Mouse (Mus musculus): ENCODE data around the gene Fam222a. TPM values are rescaled to one million over a fixed set of nuclear protein-coding genes. Genes with fewer than 3 reads are reported as not detected.

Gene Fam222a
- 3.7 TPM for polyA plus RNA-seq (2014; fragmentation: Illumina TruSeq; extraction: RNeasy Lipid Tissue Mini Kit (QIAGEN cat#74804))

GRCm38 (mm10) chr5:114567565-114568197 lies at the start of gene Fam222a:
Gene Fam222a, plus strand, starts transcription at chr5:114568016.

GRCm38 (mm10) chr5:114658255-114658654 lies 90.4 kb downstream of the Fam222a start, which contains the start of gene Trpv4:
Gene Trpv4, minus strand, starts transcription at chr5:114658421.

Other genes with a start within 250 kb of the Fam222a start
- gene Kctd10, start 187.5 kb upstream of the Fam222a start, polyA plus RNA-seq (2014; fragmentation: Illumina TruSeq; extraction: RNeasy Lipid Tissue Mini Kit (QIAGEN cat#74804)): 53.8 TPM
- gene Ube3b, start 187.4 kb upstream of the Fam222a start, polyA plus RNA-seq (2014; fragmentation: Illumina TruSeq; extraction: RNeasy Lipid Tissue Mini Kit (QIAGEN cat#74804)): 4.0 TPM
- gene Mmab, start 124.0 kb upstream of the Fam222a start, polyA plus RNA-seq (2014; fragmentation: Illumina TruSeq; extraction: RNeasy Lipid Tissue Mini Kit (QIAGEN cat#74804)): 5.0 TPM
- gene Mvk, start 123.7 kb upstream of the Fam222a start, polyA plus RNA-seq (2014; fragmentation: Illumina TruSeq; extraction: RNeasy Lipid Tissue Mini Kit (QIAGEN cat#74804)): 0.17 TPM
- gene Trpv4, start 90.4 kb downstream of the Fam222a start, polyA plus RNA-seq (2014; fragmentation: Illumina TruSeq; extraction: RNeasy Lipid Tissue Mini Kit (QIAGEN cat#74804)): not detected
- 25.3 TPM for gene Gltp, start 123.0 kb downstream of the Fam222a start, polyA plus RNA-seq (2014; fragmentation: Illumina TruSeq; extraction: RNeasy Lipid Tissue Mini Kit (QIAGEN cat#74804))
- gene Tchp, start 139.7 kb downstream of the Fam222a start, polyA plus RNA-seq (2014; fragmentation: Illumina TruSeq; extraction: RNeasy Lipid Tissue Mini Kit (QIAGEN cat#74804)): 1.7 TPM
- gene Ankrd13a, start 206.7 kb downstream of the Fam222a start, polyA plus RNA-seq (2014; fragmentation: Illumina TruSeq; extraction: RNeasy Lipid Tissue Mini Kit (QIAGEN cat#74804)): 52.5 TPM
- gene Git2, start 207.5 kb downstream of the Fam222a start, polyA plus RNA-seq (2014; fragmentation: Illumina TruSeq; extraction: RNeasy Lipid Tissue Mini Kit (QIAGEN cat#74804)): 20.9 TPM

Measured in ovary, adult 10 weeks (tissue).